Mouse (Mus musculus): Measurements from ENCODE around the gene Sugp2.

GRCm38 (mm10) chr8:70313399-70313798 lies 79.4 kb downstream of the Sugp2 start:
- TF ChIP-seq MAFK (IDR thresholded peaks at IDR 0.05; ENCODE audit: insufficient read depth, low read depth, low read length) (no peak), ZC3H11A (IDR thresholded peaks at IDR 0.05; ENCODE audit: borderline replicate concordance, low read depth, low read length) (no peak), CHD2 (IDR thresholded peaks at IDR 0.05; ENCODE audit: low read depth, low read length) (no peak), ZNF384 (IDR thresholded peaks at IDR 0.05; ENCODE audit: low read depth, low read length) (no peak)
